Mouse (Mus musculus) large intestine, adult 2 months (tissue): ENCODE data around the gene Decr2. TPM values are rescaled to one million over a fixed set of nuclear protein-coding genes. Genes with fewer than 3 reads are reported as not detected.
A peak's percentile ranks its signal among the peaks of the same experiment; 100 is the strongest.

ENCODE experiments used
- DNase-seq: peaks from one replicate; pipeline ENCODE4 v3.0.0-alpha.2; 2012; ENCODE audit warnings: low read depth, low spot score
- WGBS: fragments of 180-500 bp; shearing (Covaris S2); methylation state at CpG from one replicate; pipeline ENCODE4 v1.1.7; 2018; 5-methylcytosine and 5-hydroxymethylcytosine counted together
- polyA plus RNA-seq: library from polyadenylated mRNA; depleted of rRNA; stranded (reverse); fragments of >200 nt; gene quantifications from 2 replicates; pipeline ENCODE4 v1.2.3, GENCODE M21; 2012; rRNA removed

Decr2 gene
- polyA plus RNA-seq = 25.1 and 39.0 TPM in 2 replicates

GRCm38 (mm10) chr17:26089905-26090632 lies at the start of gene Decr2:
Gene Decr2, minus strand, starts transcription at chr17:26090337.
- WGBS = 2% methylated on average over 32 of the region's 32 CpGs
- DNase-seq = peak; percentile 88

GRCm38 (mm10) chr17:26138901-26139381 lies 48.8 kb upstream of the Decr2 start:
- under 1% methylated on average over 55 of the region's 58 CpGs for WGBS
- no peak for DNase-seq

- WGBS = under 1% methylated on average over 42 of the region's 42 CpGs
These were observed 48.2 kb upstream of the Decr2 start, which contains the start of gene Axin1 for GRCm38 (mm10) chr17:26138239-26138836. Gene Axin1, plus strand, starts transcription at chr17:26138688.

GRCm38 (mm10) chr17:26137751-26138130 lies 47.6 kb upstream of the Decr2 start:
- 61% methylated on average over 2 of the region's 2 CpGs for WGBS
- DNase-seq = no peak

More at GRCm38 (mm10) chr17:26138239-26138836, 48.2 kb upstream of the Decr2 start, which contains the start of gene Axin1:
- peak; percentile 89 for DNase-seq

GRCm38 (mm10) chr17:26137106-26137750 lies 47.1 kb upstream of the Decr2 start:
- WGBS = 86% methylated on average over 11 of the region's 11 CpGs
- DNase-seq = no peak

- no peak for DNase-seq
- 92% methylated on average over 18 of the region's 18 CpGs for WGBS
These were observed 42.0 kb upstream of the Decr2 start for GRCm38 (mm10) chr17:26131856-26132853.

- no peak for DNase-seq
- WGBS = 90% methylated on average over 18 of the region's 18 CpGs
These were observed 41.1 kb upstream of the Decr2 start for GRCm38 (mm10) chr17:26131062-26131732.

GRCm38 (mm10) chr17:26125226-26125625 lies 35.1 kb upstream of the Decr2 start:
- WGBS = 92% methylated on average over 10 of the region's 10 CpGs
- DNase-seq = no peak

GRCm38 (mm10) chr17:26124560-26124959 lies 34.4 kb upstream of the Decr2 start:
- DNase-seq = no peak
- 60% methylated on average over 7 of the region's 7 CpGs for WGBS

- 1% methylated on average over 32 of the region's 32 CpGs for WGBS
These were observed 33.1 kb upstream of the Decr2 start, which contains the start of gene Mrpl28 for GRCm38 (mm10) chr17:26123267-26123684. Gene Mrpl28, plus strand, starts transcription at chr17:26123500.

GRCm38 (mm10) chr17:26122431-26123140 lies 32.4 kb upstream of the Decr2 start:
- no peak for DNase-seq
- 67% methylated on average over 5 of the region's 5 CpGs for WGBS

More at GRCm38 (mm10) chr17:26123267-26123684, 33.1 kb upstream of the Decr2 start, which contains the start of gene Mrpl28:
- peak; percentile 94 for DNase-seq

GRCm38 (mm10) chr17:26119766-26120710 lies 29.9 kb upstream of the Decr2 start:
- WGBS = 29% methylated on average over 33 of the region's 33 CpGs

GRCm38 (mm10) chr17:26116503-26117258 lies 26.5 kb upstream of the Decr2 start:
- peak; percentile 74 for DNase-seq
- 35% methylated on average over 17 of the region's 17 CpGs for WGBS

More at GRCm38 (mm10) chr17:26119766-26120710, 29.9 kb upstream of the Decr2 start:
- no peak for DNase-seq

GRCm38 (mm10) chr17:26115956-26116487 lies 25.9 kb upstream of the Decr2 start:
- WGBS = 29% methylated on average over 3 of the region's 3 CpGs
- no peak for DNase-seq

- WGBS = 28% methylated on average over 7 of the region's 7 CpGs
- DNase-seq = no peak
These were observed 25.2 kb upstream of the Decr2 start for GRCm38 (mm10) chr17:26115205-26115898.
